Mouse (Mus musculus): ENCODE measurements around the gene Nell2. TPM values are rescaled to one million over a fixed set of nuclear protein-coding genes. Genes with fewer than 3 reads are reported as not detected.

Gene Nell2
- polyA plus RNA-seq, 1 experiment from 2014 or later = 1.7 TPM

- Histone ChIP-seq H3K9ac (no peak overlapping the region), H3K4me3 (no peak overlapping the region), H3K4me2 (no peak overlapping the region), H3K27me3 (replicated peaks) (no peaks in the 10 kb centered on the region), H3K36me3 (no peaks in the 10 kb centered on the region), H3K9me3 (no peaks in the 10 kb centered on the region), H3K4me1 (0 out of 2 replicates have a peak, but pooled peaks cover 5% of the 10 kb centered on the region), H3K27ac (replicated peaks) (no peak overlapping the region)
- ATAC-seq (ENCODE audit: extremely low read depth, insufficient number of reproducible peaks, low FRiP score, low TSS enrichment) = no peak
- WGBS = 69% methylated on average over 6 of the region's 6 CpGs
Measured at GRCm38 (mm10) chr15:95285199-95285598, 243.2 kb downstream of the Nell2 start.

GRCm38 (mm10) chr15:95280986-95281385, 247.4 kb downstream of the Nell2 start:
- Histone ChIP-seq H3K4me1 (0 out of 2 replicates have a peak, but pooled peaks cover 5% of the 10 kb centered on the region), H3K4me2 (no peak overlapping the region), H3K4me3 (no peak overlapping the region), H3K36me3 (no peaks in the 10 kb centered on the region), H3K27me3 (replicated peaks) (no peaks in the 10 kb centered on the region), H3K9me3 (no peaks in the 10 kb centered on the region), H3K27ac (replicated peaks) (no peak overlapping the region), H3K9ac (no peak overlapping the region)
- no peak for ATAC-seq (ENCODE audit: extremely low read depth, insufficient number of reproducible peaks, low FRiP score, low TSS enrichment)
- 77% methylated on average over 2 of the region's 2 CpGs for WGBS

- H3K4me3 ChIP-seq = no peak overlapping the region
- no peak for ATAC-seq (ENCODE audit: extremely low read depth, insufficient number of reproducible peaks, low FRiP score, low TSS enrichment)
- no peaks in the 10 kb centered on the region for H3K27me3 ChIP-seq (replicated peaks)
- no peaks in the 10 kb centered on the region for H3K9me3 ChIP-seq
- H3K36me3 ChIP-seq = no peaks in the 10 kb centered on the region
- 0 out of 2 replicates have a peak, but pooled peaks cover 5% of the 10 kb centered on the region for H3K4me1 ChIP-seq
- H3K9ac ChIP-seq = no peak overlapping the region
- H3K27ac ChIP-seq (replicated peaks) = no peak overlapping the region
- 85% methylated on average over 4 of the region's 4 CpGs for WGBS
- no peak overlapping the region for H3K4me2 ChIP-seq
Measured at GRCm38 (mm10) chr15:95278001-95278400, 250.4 kb downstream of the Nell2 start.

GRCm38 (mm10) chr15:95276556-95276955, 251.8 kb downstream of the Nell2 start:
- H3K27me3 ChIP-seq (replicated peaks) = no peaks in the 10 kb centered on the region
- no peak overlapping the region for H3K4me2 ChIP-seq
- no peak overlapping the region for H3K4me3 ChIP-seq
- no peaks in the 10 kb centered on the region for H3K9me3 ChIP-seq
- no peaks in the 10 kb centered on the region for H3K36me3 ChIP-seq
- no peak overlapping the region for H3K9ac ChIP-seq
- no peak for ATAC-seq (ENCODE audit: extremely low read depth, insufficient number of reproducible peaks, low FRiP score, low TSS enrichment)
- 86% methylated on average over 3 of the region's 3 CpGs for WGBS
- H3K27ac ChIP-seq (replicated peaks) = no peak overlapping the region
- H3K4me1 ChIP-seq = no peaks in the 10 kb centered on the region

DNA sequence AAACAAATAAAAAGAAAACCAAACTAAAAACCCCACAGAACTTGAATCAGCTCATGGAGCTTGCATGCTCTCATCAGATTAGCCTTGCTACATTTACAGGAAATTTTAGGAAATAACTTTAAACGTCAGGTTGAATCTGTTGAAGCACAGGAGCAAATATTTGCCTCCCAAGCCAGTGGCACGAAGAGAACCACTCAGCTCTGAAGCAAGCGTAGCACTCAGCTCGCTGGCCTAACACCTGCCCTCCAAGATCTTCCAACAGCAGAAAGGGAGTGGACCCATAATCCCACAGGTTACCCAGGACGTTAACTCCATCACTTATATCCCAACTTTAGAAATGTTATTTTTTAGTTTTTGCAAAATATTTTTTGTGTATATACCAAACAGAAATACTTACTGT, 252.8 kb downstream of the Nell2 start:
- no peaks in the 10 kb centered on the region for H3K36me3 ChIP-seq
- no peaks in the 10 kb centered on the region for H3K27me3 ChIP-seq (replicated peaks)
- no peaks in the 10 kb centered on the region for H3K4me1 ChIP-seq
- H3K4me3 ChIP-seq = no peak overlapping the region
- no peak for ATAC-seq (ENCODE audit: extremely low read depth, insufficient number of reproducible peaks, low FRiP score, low TSS enrichment)
- no peak overlapping the region for H3K4me2 ChIP-seq
- 69% methylated on average over 5 of the region's 5 CpGs for WGBS
- H3K9ac ChIP-seq = no peak overlapping the region
- no peak overlapping the region for H3K27ac ChIP-seq (replicated peaks)
- H3K9me3 ChIP-seq = no peaks in the 10 kb centered on the region

GRCm38 (mm10) chr15:95273236-95273635, 255.1 kb downstream of the Nell2 start:
- no peak overlapping the region for H3K9ac ChIP-seq
- no peak overlapping the region for H3K4me2 ChIP-seq
- H3K27ac ChIP-seq (replicated peaks) = no peak overlapping the region
- H3K9me3 ChIP-seq = no peaks in the 10 kb centered on the region
- ATAC-seq (ENCODE audit: extremely low read depth, insufficient number of reproducible peaks, low FRiP score, low TSS enrichment) = no peak
- no peaks in the 10 kb centered on the region for H3K36me3 ChIP-seq
- no peaks in the 10 kb centered on the region for H3K27me3 ChIP-seq (replicated peaks)
- no peak overlapping the region for H3K4me3 ChIP-seq
- 83% methylated on average over 3 of the region's 3 CpGs for WGBS
- no peaks in the 10 kb centered on the region for H3K4me1 ChIP-seq

DNA sequence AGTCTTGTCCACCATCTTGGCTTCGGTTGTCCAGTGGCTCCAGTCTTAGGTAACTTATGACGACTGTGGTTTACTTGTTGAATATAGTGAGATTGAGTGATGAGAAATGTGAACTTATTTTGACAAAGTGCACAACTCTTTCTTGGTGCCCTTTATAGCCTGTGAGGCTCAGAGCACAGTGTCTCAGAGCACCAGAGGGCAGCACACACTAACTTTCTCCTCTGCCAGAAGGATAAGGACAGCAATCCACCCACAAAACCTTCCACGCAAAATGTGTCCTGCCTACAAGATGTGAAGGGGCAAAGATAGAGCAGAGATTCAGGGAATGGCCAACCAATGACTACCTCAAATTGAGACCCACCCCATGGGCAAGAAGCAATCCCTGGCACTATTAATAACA, 256.2 kb downstream of the Nell2 start:
- Histone ChIP-seq H3K9me3 (no peaks in the 10 kb centered on the region), H3K4me1 (no peaks in the 10 kb centered on the region), H3K36me3 (no peaks in the 10 kb centered on the region), H3K4me2 (no peak overlapping the region), H3K9ac (no peak overlapping the region), H3K4me3 (no peak overlapping the region), H3K27me3 (replicated peaks) (no peaks in the 10 kb centered on the region), H3K27ac (replicated peaks) (no peak overlapping the region)
- ATAC-seq (ENCODE audit: extremely low read depth, insufficient number of reproducible peaks, low FRiP score, low TSS enrichment) = no peak
- 79% methylated on average over 3 of the region's 3 CpGs for WGBS

GRCm38 (mm10) chr15:95259671-95260450, 268.5 kb downstream of the Nell2 start:
- Histone ChIP-seq H3K27ac (replicated peaks) (no peak overlapping the region), H3K9me3 (no peaks in the 10 kb centered on the region), H3K9ac (no peak overlapping the region), H3K4me3 (no peak overlapping the region), H3K4me2 (no peak overlapping the region), H3K27me3 (replicated peaks) (no peaks in the 10 kb centered on the region), H3K36me3 (no peaks in the 10 kb centered on the region), H3K4me1 (no peaks in the 10 kb centered on the region)
- no peak for ATAC-seq (ENCODE audit: extremely low read depth, insufficient number of reproducible peaks, low FRiP score, low TSS enrichment)
- WGBS = 73% methylated on average over 2 of the region's 2 CpGs

- Histone ChIP-seq H3K27me3 (replicated peaks) (no peaks in the 10 kb centered on the region), H3K4me3 (no peak overlapping the region), H3K9me3 (no peaks in the 10 kb centered on the region), H3K27ac (replicated peaks) (no peak overlapping the region), H3K4me1 (no peaks in the 10 kb centered on the region), H3K9ac (no peak overlapping the region), H3K36me3 (no peaks in the 10 kb centered on the region), H3K4me2 (no peak overlapping the region)
- ATAC-seq (ENCODE audit: extremely low read depth, insufficient number of reproducible peaks, low FRiP score, low TSS enrichment) = no peak
- 58% methylated on average over 9 of the region's 9 CpGs for WGBS
Measured at GRCm38 (mm10) chr15:95257131-95257530, 271.2 kb downstream of the Nell2 start.

DNA sequence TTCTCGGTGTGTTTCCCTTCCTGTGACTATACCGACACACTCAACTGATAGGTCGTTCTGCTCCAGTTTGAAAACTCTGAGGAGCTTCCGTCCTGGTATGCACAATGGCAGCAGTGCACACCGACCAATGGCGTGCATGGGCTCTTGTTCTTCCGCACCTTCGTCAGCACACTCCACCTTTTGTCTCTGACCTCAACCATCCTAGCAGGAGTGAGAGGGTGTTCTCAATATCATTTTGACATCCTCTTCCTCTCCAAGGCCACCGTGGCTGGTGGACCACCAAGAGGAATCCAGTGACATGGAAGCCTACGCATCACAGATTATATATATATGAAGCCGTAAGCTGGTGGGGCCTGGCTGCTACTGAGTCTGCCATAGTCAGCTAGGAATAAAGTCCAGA, 282.8 kb downstream of the Nell2 start:
- ATAC-seq (ENCODE audit: extremely low read depth, insufficient number of reproducible peaks, low FRiP score, low TSS enrichment) = no peak
- Histone ChIP-seq H3K4me2 (no peak overlapping the region), H3K36me3 (no peaks in the 10 kb centered on the region), H3K4me3 (no peak overlapping the region), H3K4me1 (no peaks in the 10 kb centered on the region), H3K27ac (replicated peaks) (no peak overlapping the region), H3K9me3 (no peaks in the 10 kb centered on the region), H3K9ac (no peak overlapping the region), H3K27me3 (replicated peaks) (no peaks in the 10 kb centered on the region)
- 82% methylated on average over 11 of the region's 11 CpGs for WGBS

DNA sequence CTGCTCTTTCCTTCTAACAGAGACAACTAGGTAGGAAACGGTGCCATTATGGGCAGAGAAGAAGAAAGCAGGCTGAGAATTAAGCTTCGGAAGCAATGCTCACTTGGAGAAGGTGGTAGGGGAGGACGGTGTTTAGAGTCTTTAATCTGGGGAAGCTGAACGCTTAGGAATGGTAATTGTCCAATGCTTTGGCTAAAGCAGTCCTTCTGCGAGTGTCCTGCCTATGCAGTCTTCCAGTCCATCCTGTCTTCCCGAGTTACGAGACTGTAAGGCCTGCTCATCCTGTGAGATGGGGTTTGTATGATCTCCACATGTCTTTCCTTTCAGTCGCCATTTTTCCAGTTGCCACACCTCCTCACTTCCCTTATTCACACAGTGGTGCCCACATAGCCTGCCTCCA, 284.5 kb downstream of the Nell2 start:
- no peak for ATAC-seq (ENCODE audit: extremely low read depth, insufficient number of reproducible peaks, low FRiP score, low TSS enrichment)
- Histone ChIP-seq H3K4me1 (no peaks in the 10 kb centered on the region), H3K9ac (no peak overlapping the region), H3K27me3 (replicated peaks) (no peaks in the 10 kb centered on the region), H3K4me2 (no peak overlapping the region), H3K4me3 (no peak overlapping the region), H3K9me3 (no peaks in the 10 kb centered on the region), H3K27ac (replicated peaks) (no peak overlapping the region), H3K36me3 (no peaks in the 10 kb centered on the region)
- 77% methylated on average over 8 of the region's 8 CpGs for WGBS

GRCm38 (mm10) chr15:95241161-95241560, 287.2 kb downstream of the Nell2 start:
- Histone ChIP-seq H3K4me2 (no peak overlapping the region), H3K9ac (no peak overlapping the region), H3K9me3 (no peaks in the 10 kb centered on the region), H3K4me1 (no peaks in the 10 kb centered on the region), H3K4me3 (no peak overlapping the region), H3K27ac (replicated peaks) (no peak overlapping the region), H3K36me3 (no peaks in the 10 kb centered on the region), H3K27me3 (replicated peaks) (no peaks in the 10 kb centered on the region)
- no peak for ATAC-seq (ENCODE audit: extremely low read depth, insufficient number of reproducible peaks, low FRiP score, low TSS enrichment)
- 86% methylated on average over 3 of the region's 3 CpGs for WGBS

Data from heart, embryonic 13.5 days (tissue).